Mouse (Mus musculus) lung, postnatal 0 days (tissue): Measurements from ENCODE around the gene Rybp.

Experiments
- CTCF ChIP-seq: IDR thresholded peaks from 2 replicates; pipeline ENCODE4 v1.5.1; 2016; ENCODE audit warnings: antibody characterized with exemption, mild to moderate bottlenecking
- EP300 ChIP-seq: IDR thresholded peaks from 2 replicates; pipeline ENCODE4 v1.6.1; 2016; ENCODE audit warnings: antibody characterized with exemption, mild to moderate bottlenecking, control low read depth

DNA sequence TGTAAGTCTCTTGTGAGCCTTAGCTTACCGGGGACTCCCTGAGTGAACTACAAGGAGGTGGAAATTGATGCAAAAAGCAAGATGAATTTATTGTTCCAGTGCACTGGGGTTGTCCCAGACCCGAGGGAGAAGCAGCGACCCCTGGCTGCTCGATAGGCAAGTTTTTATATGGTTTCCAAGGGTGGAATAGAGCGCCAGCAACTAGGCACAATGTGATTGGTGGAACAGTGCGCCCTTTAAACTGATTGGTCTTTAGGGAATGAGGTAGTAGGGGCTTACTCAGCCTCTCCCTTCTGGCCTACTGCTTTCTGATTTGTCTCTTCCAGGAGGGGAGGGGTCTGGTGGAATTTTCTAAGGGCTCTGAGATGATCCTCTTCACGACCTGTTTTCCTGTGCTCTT lies 46.5 kb upstream of the Rybp start:
- TF ChIP-seq CTCF: no peak
- no peak for TF ChIP-seq EP300
